Mouse (Mus musculus) embryonic facial prominence, embryonic 14.5 days (tissue): ENCODE measurements around the gene Msi2. TPM values are rescaled to one million over a fixed set of nuclear protein-coding genes. Genes with fewer than 3 reads are reported as not detected.

ENCODE experiments used
- ATAC-seq: fragments of 200-750 bp; cut with Nextera tagmentation; 2 replicates; pipeline ENCODE4 v1.8.0; 2017; ENCODE audit warnings: low read depth, moderate number of reproducible peaks, moderate TSS enrichment
- DNase-seq: peaks from one replicate; pipeline ENCODE4 v3.0.0-alpha.2; 2015; ENCODE audit warnings: low spot score
- H3K27ac ChIP-seq: fragments of 300-500 bp; sonication (generic); replicated peaks from 2 replicates; pipeline ENCODE4 v1.5.1; 2014; ENCODE audit warnings: low read depth, mild to moderate bottlenecking, low read length, moderate library complexity
- H3K27me3 ChIP-seq: fragments of 300-500 bp; sonication (generic); replicated peaks from 2 replicates; pipeline ENCODE4 v1.6.1; 2014; ENCODE audit warnings: low read length; ENCODE audit not compliant: control insufficient read depth, insufficient read depth
- H3K36me3 ChIP-seq: fragments of 300-500 bp; sonication (generic); 2 replicates; pipeline ENCODE4 v1.6.1; 2014; ENCODE audit warnings: low read length, mixed read lengths; ENCODE audit not compliant: control insufficient read depth, insufficient read depth
- H3K4me1 ChIP-seq: fragments of 300-500 bp; sonication (generic); 2 replicates; pipeline ENCODE4 v1.6.1; 2014; ENCODE audit warnings: antibody characterized with exemption, low read length; ENCODE audit not compliant: control insufficient read depth, insufficient read depth
- H3K4me2 ChIP-seq: fragments of 300-500 bp; sonication (generic); 2 replicates; pipeline ENCODE4 v1.6.1; 2014; ENCODE audit warnings: low read depth, mild to moderate bottlenecking, low read length, moderate library complexity, mixed read lengths
- H3K4me3 ChIP-seq: fragments of 300-500 bp; sonication (generic); 2 replicates; pipeline ENCODE4 v1.5.1; 2014; ENCODE audit warnings: low read depth, mild to moderate bottlenecking, low read length
- H3K9ac ChIP-seq: fragments of 300-500 bp; sonication (generic); 2 replicates; pipeline ENCODE4 v1.6.1; 2014; ENCODE audit warnings: low read depth, mild to moderate bottlenecking, low read length, moderate library complexity, mixed read lengths
- H3K9me3 ChIP-seq: fragments of 300-500 bp; sonication (generic); 2 replicates; pipeline ENCODE4 v1.6.1; 2016; ENCODE audit warnings: low read length; ENCODE audit not compliant: control insufficient read depth
- WGBS: fragments of 180-500 bp; shearing (Covaris S2); extraction: QIAGEN DNeasy Blood & Tissue Kit; methylation state at CpG from one replicate; pipeline ENCODE4 v1.1.7; 2014; 5-methylcytosine and 5-hydroxymethylcytosine counted together
- polyA plus RNA-seq: library from polyadenylated mRNA; unstranded; fragments of >200 nt; fragmentation: Nextera tagmentation; extraction: Ambion mirVana; gene quantifications from 2 replicates; pipeline ENCODE4 v1.2.1, GENCODE M21; 2014

Gene Msi2
- polyA plus RNA-seq, 1 experiment from 2014 or later = 15.2 TPM

DNA sequence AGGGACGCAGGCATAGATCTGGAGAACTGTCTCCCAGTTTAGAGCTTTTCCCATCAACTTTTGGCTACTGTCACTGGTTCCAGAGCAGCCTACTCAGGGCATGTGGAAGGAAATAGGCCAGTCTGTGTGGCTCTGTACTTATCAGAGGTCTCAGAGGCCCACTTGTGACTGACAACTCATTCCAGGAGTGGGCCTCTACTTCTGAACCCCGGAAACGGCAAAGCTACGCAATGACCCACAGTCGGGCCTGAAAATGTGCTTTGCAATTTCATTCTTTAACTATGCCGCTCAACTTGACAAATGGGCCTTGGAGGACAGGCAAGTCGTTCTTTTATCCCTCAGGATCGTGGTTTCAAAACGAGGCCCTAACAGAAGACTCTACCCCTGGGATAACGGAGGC, 317.4 kb downstream of the Msi2 start:
- ATAC-seq = no peak
- DNase-seq = no peak
- Histone ChIP-seq H3K27me3 (no peaks in the 10 kb centered on the region), H3K9ac (no peak overlapping the region), H3K4me1 (peaks cover 43% of the 10 kb centered on the region), H3K36me3 (no peaks in the 10 kb centered on the region), H3K4me2 (no peak overlapping the region), H3K9me3 (no peaks in the 10 kb centered on the region), H3K27ac (no peak overlapping the region), H3K4me3 (no peak overlapping the region)
- WGBS = 81% methylated on average over 10 of the region's 10 CpGs

- no peak overlapping the region for H3K4me3 ChIP-seq
- H3K4me1 ChIP-seq = peaks cover 43% of the 10 kb centered on the region
- DNase-seq (peak; percentile 83), ATAC-seq (no peak)
- H3K36me3 ChIP-seq = no peaks in the 10 kb centered on the region
- no peaks in the 10 kb centered on the region for H3K27me3 ChIP-seq
- H3K9me3 ChIP-seq = no peaks in the 10 kb centered on the region
- H3K9ac ChIP-seq = no peak overlapping the region
- H3K27ac ChIP-seq = no peak overlapping the region
- no peak overlapping the region for H3K4me2 ChIP-seq
- 64% methylated on average over 6 of the region's 6 CpGs for WGBS
Observed at GRCm38 (mm10) chr11:88400235-88400634, 318.1 kb downstream of the Msi2 start.

GRCm38 (mm10) chr11:88399431-88399830, 318.9 kb downstream of the Msi2 start:
- no peaks in the 10 kb centered on the region for H3K27me3 ChIP-seq
- 38% methylated on average over 5 of the region's 5 CpGs for WGBS
- ATAC-seq = peak; percentile 30; the same call in 1 of the 2 replicates
- H3K27ac ChIP-seq = no peak overlapping the region
- H3K4me1 ChIP-seq = peaks cover 41% of the 10 kb centered on the region
- no peak overlapping the region for H3K9ac ChIP-seq
- DNase-seq = no peak
- no peak overlapping the region for H3K4me3 ChIP-seq
- 0 out of 2 replicates have a peak, but pooled peaks cover 1% of the 10 kb centered on the region for H3K36me3 ChIP-seq
- no peaks in the 10 kb centered on the region for H3K9me3 ChIP-seq
- H3K4me2 ChIP-seq = no peak overlapping the region

- no peak overlapping the region for H3K4me2 ChIP-seq
- H3K27ac ChIP-seq = no peak overlapping the region
- 70% methylated on average over 5 of the region's 5 CpGs for WGBS
- peak; percentile 33 for DNase-seq
- no peaks in the 10 kb centered on the region for H3K27me3 ChIP-seq
- no peaks in the 10 kb centered on the region for H3K9me3 ChIP-seq
- H3K4me1 ChIP-seq = peaks cover 39% of the 10 kb centered on the region
- 0 out of 2 replicates have a peak, but pooled peaks cover 5% of the 10 kb centered on the region for H3K36me3 ChIP-seq
- peak; percentile 31; the same call in 1 of the 2 replicates for ATAC-seq
- no peak overlapping the region for H3K4me3 ChIP-seq
- no peak overlapping the region for H3K9ac ChIP-seq
Observed at GRCm38 (mm10) chr11:88399028-88399427, 319.3 kb downstream of the Msi2 start.

- ATAC-seq (peak; percentile 39; the same call in 1 of the 2 replicates), DNase-seq (peak; percentile 40)
- peaks cover 17% of the 10 kb centered on the region for H3K4me1 ChIP-seq
- H3K27ac ChIP-seq = no peak overlapping the region; the same call in 1 of the 2 replicates
- WGBS = 59% methylated on average over 8 of the region's 8 CpGs
- no peak overlapping the region for H3K4me3 ChIP-seq
- no peaks in the 10 kb centered on the region for H3K27me3 ChIP-seq
- no peak overlapping the region for H3K9ac ChIP-seq
- H3K9me3 ChIP-seq = no peaks in the 10 kb centered on the region
- H3K4me2 ChIP-seq = no peak overlapping the region
- H3K36me3 ChIP-seq = 0 out of 2 replicates have a peak, but pooled peaks cover 7% of the 10 kb centered on the region
Observed at GRCm38 (mm10) chr11:88395076-88395990, 323.0 kb downstream of the Msi2 start.

DNA sequence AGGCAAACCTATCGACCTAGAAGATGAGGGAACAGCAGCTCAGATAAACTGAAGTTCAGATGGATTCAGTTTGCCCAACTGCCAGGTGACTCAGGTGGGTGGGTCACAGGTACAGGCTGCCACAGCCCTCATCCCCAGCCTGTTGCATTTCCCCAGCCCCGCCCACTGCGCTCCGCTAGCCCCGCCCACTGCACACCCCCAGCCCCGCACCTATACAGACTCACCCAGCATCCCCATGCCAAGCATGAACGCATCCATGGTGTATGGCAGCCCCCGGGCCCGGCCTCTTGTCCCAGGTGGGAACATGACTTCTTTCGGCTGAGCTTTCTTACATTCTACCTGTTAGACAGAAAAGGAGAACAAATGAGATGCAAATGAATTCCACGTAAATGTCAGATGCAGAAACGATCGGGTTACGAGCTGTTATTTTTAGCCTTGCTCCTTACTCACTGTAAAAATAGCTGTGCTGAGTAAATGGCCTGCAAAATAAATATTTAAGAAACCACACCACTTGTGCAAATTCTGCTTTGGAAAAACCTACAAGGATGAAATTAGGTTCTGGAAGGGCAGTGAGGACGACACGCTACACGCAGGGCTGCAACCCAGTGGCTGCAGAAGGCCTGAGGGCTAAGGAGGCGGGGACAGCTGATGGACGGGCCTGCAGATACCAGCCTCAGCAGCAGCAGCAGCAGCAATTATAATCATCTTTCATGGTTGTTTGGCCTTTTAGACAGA, 323.8 kb downstream of the Msi2 start:
- peak; percentile 60 for DNase-seq
- H3K27me3 ChIP-seq = no peaks in the 10 kb centered on the region
- no peak overlapping the region for H3K9ac ChIP-seq
- 54% methylated on average over 19 of the region's 19 CpGs for WGBS
- H3K4me2 ChIP-seq = no peak overlapping the region
- H3K27ac ChIP-seq = no peak overlapping the region; the same call in none of the 2 replicates
- ATAC-seq = 0 out of 2 replicates have a peak, but pooled peaks have one; percentile 37
- peaks cover 17% of the 10 kb centered on the region for H3K4me1 ChIP-seq
- H3K4me3 ChIP-seq = no peak overlapping the region
- no peaks in the 10 kb centered on the region for H3K9me3 ChIP-seq
- H3K36me3 ChIP-seq = 0 out of 2 replicates have a peak, but pooled peaks cover 7% of the 10 kb centered on the region

- 87% methylated on average over 10 of the region's 10 CpGs for WGBS
- H3K4me3 ChIP-seq = no peak overlapping the region
- no peak for ATAC-seq
- 0 out of 2 replicates have a peak, but pooled peaks cover 7% of the 10 kb centered on the region for H3K36me3 ChIP-seq
- no peak for DNase-seq
- H3K27me3 ChIP-seq = no peaks in the 10 kb centered on the region
- H3K27ac ChIP-seq = no peak overlapping the region
- H3K4me1 ChIP-seq = peaks cover 12% of the 10 kb centered on the region; the same call in 1 of the 2 replicates
- H3K4me2 ChIP-seq = no peak overlapping the region
- H3K9me3 ChIP-seq = no peaks in the 10 kb centered on the region
- H3K9ac ChIP-seq = no peak overlapping the region
Observed at GRCm38 (mm10) chr11:88392715-88393114, 325.6 kb downstream of the Msi2 start.

DNA sequence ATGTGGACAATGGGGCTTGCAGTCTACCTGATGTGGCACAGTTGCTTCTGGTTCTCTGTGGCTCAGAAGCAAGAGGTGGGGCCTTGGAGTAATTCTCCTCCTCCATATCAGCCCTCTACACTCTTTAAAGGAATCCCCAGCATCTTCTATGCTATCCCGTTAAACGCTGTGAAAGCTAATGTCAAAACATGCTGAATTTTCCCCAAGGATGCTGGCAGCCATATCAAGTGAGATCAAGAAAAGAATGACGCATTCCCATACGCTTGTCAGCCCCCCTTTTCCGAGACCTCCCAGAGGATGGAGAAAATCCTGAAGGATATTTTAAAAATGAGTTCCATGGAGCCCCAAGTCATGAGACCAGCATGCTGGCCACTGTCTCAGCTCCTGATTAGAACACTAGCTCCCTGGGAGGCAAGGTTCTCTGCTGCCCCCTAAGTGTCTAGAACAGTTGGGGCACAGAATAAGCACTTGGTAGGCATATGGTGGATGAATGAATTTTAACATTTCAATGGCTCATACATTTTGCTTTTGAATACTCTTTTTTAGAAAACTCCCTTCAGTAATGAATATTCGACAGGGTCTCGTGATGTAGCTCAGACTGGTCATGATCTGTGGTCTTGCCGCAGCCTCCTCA, 327.0 kb downstream of the Msi2 start:
- WGBS = 85% methylated on average over 8 of the region's 8 CpGs

More for the DNA sequence above, 327.0 kb downstream of the Msi2 start:
- Histone ChIP-seq H3K27me3 (no peaks in the 10 kb centered on the region), H3K9me3 (no peaks in the 10 kb centered on the region), H3K36me3 (0 out of 2 replicates have a peak, but pooled peaks cover 7% of the 10 kb centered on the region), H3K27ac (no peak overlapping the region), H3K4me1 (peaks cover 12% of the 10 kb centered on the region; the same call in 1 of the 2 replicates), H3K4me2 (no peak overlapping the region), H3K4me3 (no peak overlapping the region), H3K9ac (no peak overlapping the region)
- DNase-seq (no peak), ATAC-seq (no peak)
